8 mouse cellular contexts compared by ENCODE assay signal in genomic region chr17:3451077-3451476, GRCm38 (mm10).
DNase-seq lines count a peak whose midpoint lies in the region; ATAC-seq and TF ChIP-seq lines count a peak whose summit lies in the region.

No protein-coding gene starts in this region.

- H3K9me3 ChIP-seq in kidney, embryonic 16.5 days (ENCODE audit: low read length), result no peaks in the 10 kb centered on the region

- no peak overlapping the region for H3K4me2 ChIP-seq in kidney, embryonic 16.5 days (replicated peaks; ENCODE audit: low read depth, low read length)

- TF ChIP-seq CTCF in lung, adult 2 months (IDR thresholded peaks at IDR 0.05; ENCODE audit: insufficient read depth, low read length), result peak; percentile 90

- H3K27ac ChIP-seq in kidney, embryonic 16.5 days (ENCODE audit: low read length), result no peak overlapping the region

- H3K36me3 ChIP-seq in kidney, embryonic 16.5 days (ENCODE audit: insufficient read depth, low read length), result no peaks in the 10 kb centered on the region

- no peak for TF ChIP-seq POLR2A in lung, adult 2 months (IDR thresholded peaks at IDR 0.05; ENCODE audit: borderline replicate concordance, extremely low read depth, low read depth, low read length)

- peak; percentile 33; the same call in 1 of the 2 replicates for ATAC-seq in kidney, embryonic 16.5 days (ENCODE audit: low FRiP score, low TSS enrichment)

- peak; percentile 77 to 80 for DNase-seq in B cell, adult 2 months
- peak; percentile 37 for DNase-seq in MEL-GATA-1-ER (ENCODE audit: extremely low read depth, low read depth)
- DNase-seq in cerebellum, adult 18-20 months, result peak; percentile 17 to 18
- DNase-seq in gastrocnemius, adult 18-20 months (ENCODE audit: low spot score), result peak; percentile 33
- DNase-seq in lung, adult 2 months, result peak; percentile 52
- peak; percentile 47 for DNase-seq in skeletal muscle tissue, adult 2 months (ENCODE audit: low read depth, low spot score)
- peak; percentile 15 for DNase-seq in yolk sac, embryonic 10.5 days (ENCODE audit: low spot score)

- H3K4me3 ChIP-seq in kidney, embryonic 16.5 days (ENCODE audit: low read length), result no peak overlapping the region
- no peak overlapping the region for H3K4me3 ChIP-seq in lung, adult 2 months (replicated peaks; ENCODE audit: extremely low read depth, low read depth, low read length)

- H3K27me3 ChIP-seq in kidney, embryonic 16.5 days (ENCODE audit: insufficient read depth, low read length), result no peaks in the 10 kb centered on the region

- no peak overlapping the region for H3K9ac ChIP-seq in kidney, embryonic 16.5 days (replicated peaks; ENCODE audit: low read length)

- 79% methylated on average over 2 of the region's 2 CpGs for WGBS in kidney, embryonic 16.5 days
- WGBS in lung, adult 2 months, result 67% methylated on average over 2 of the region's 2 CpGs

- H3K4me1 ChIP-seq in kidney, embryonic 16.5 days (ENCODE audit: insufficient read depth, low read length), result peaks cover 5% of the 10 kb centered on the region; the same call in 1 of the 2 replicates
- no peaks in the 10 kb centered on the region; the same call in 1 of the 2 replicates for H3K4me1 ChIP-seq in lung, adult 2 months (ENCODE audit: control insufficient read depth, insufficient read depth, low read length)

Comparison
In these comparisons a context has a peak if more than half of its experiments do, and no peak if none do; other contexts are left out.
1. DNase-seq: peak in every context shown above with its lines; median percentile 78 in B cell, adult 2 months; 52 in lung, adult 2 months; 47 in skeletal muscle tissue, adult 2 months; 37 in MEL-GATA-1-ER; 33 in gastrocnemius, adult 18-20 months; 18 in cerebellum, adult 18-20 months; 15 in yolk sac, embryonic 10.5 days.